Mouse (Mus musculus) adrenal gland (tissue): Measurements from ENCODE around the gene Rasgef1b.

Experiments used
- intact Hi-C: fragments of 180-260 bp; cut with DNase I; formaldehyde crosslinking; loops from one replicate; pipeline ENCODE4 v1.15.1; 2025

Gene Rasgef1b

DNA sequence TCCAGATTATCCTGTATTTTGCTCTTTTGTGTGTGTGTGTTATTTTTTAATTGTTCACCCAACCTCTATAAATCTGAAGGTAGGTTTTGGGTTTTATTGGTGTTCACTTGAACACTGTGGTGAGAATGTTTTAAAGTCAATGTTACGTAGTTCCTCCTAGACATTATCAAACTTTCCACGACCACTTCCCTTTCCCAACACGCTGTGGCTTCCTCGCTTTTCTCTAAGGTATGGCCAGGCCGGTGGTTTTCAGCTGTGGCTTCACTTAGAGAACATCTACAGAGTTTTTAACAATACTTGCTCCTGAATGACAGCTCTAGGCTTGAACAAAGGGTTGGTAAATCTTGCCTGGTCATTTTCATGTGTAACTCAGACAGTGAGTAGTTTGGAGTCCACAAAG is 461.5 kb downstream of the Rasgef1b start:
- intact Hi-C loops, result no loop called here

DNA sequence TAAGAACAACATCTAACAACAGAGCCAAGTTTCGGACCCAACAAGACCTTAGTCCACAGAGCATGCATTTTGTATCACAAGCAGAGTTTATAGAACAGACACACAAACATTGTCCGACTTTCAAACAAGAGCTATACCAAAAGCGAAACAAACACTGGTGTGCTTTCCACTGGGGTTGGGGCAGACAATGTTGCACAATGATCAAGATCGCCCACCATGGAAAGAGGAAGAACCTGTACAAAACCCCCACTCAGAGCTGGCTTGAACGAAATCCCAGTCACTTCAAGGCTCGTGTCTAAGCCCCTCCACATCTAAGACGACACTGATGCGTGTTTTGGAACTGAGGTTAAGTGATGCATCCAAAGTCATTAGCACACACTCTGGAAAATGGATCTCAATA is 462.6 kb downstream of the Rasgef1b start:
- intact Hi-C loops, result no loop called here

DNA sequence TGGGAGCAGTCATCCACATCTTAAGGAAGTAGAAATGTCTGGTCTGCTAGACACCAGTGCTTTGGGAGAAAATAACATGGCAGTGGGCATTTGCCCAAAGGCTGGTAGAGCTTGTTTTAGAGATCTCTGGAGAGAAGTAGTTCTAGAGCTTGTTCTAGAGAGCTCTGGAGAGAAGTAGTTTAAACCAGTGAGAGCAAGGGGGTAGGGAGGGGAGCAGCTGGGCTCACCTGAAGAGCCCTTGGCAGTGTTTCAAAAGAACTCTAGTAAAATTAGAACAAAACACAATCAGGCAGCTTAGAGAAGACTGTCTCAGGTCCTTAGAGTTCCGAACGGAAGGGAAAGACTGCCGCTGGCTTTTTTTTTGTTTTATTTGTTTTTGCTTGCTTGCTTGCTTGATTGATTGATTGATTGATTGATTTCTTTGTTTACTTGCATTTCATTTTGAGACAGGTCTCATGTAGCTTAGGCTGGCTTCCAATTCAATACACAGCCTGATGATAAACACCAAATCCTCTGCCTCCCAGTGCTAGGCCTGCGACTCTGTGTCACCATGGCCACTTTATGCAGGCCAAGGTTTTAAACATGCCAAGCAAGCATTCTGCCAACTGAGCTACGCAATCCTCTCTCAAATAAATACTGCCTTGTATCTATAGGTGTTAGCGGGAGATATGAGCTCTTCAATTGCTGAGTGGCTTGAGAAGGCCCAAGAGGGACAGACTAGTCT is 466.5 kb downstream of the Rasgef1b start:
- intact Hi-C loops, result no loop called here

DNA sequence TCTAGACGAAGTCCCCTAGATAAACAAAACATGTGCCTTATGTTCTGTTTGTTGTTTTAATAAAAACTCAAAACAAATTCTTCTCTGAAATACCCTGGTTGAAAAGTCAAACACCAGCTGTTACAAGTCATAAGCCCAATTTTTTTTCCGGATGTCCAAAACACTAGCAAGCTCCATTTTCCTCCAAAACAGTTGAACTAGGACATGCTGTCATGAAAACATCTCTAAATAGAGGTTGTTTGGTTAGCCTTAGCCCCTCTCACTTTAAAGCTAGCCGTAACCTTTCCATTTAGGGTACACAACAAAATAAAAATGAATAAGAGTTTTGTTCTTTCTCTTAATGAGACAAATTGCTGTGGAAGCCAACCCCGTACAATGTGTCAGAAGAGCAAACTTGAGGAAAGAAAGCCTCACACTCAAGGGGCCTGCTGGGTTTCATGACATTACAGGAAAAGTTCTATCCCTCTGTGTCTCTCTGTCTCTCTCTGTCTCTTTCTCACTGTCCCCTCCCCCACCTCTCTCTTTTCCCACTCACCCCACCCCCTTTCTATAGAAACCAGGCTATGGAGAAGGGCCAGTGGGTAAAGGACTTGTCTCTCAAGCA is 467.6 kb downstream of the Rasgef1b start:
- intact Hi-C loops, result no loop called here

DNA sequence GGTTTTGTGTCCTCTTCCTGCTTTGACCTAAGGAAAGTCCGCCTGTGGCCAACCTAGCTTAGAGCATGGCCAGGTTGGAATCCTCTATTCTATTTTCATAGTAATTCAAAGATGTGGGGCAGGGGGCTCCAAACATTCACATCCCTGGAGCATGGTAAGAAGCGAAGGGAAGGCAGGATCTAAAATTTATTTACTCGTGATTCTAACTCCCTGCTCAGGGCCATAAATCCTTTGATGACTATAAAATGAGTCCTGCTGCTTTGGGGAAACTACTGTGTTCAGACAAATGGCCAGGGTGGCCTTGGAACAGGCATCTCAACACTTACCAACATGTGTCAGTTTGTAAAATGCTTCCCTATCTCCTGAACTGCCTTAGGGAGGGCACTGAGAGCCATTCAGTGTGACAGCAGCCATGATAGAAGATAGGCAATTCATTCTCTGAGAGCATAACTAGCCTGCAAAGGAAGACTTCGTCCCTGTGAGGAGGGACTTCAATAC is 470.8 kb downstream of the Rasgef1b start:
- intact Hi-C loops, result no loop called here

DNA sequence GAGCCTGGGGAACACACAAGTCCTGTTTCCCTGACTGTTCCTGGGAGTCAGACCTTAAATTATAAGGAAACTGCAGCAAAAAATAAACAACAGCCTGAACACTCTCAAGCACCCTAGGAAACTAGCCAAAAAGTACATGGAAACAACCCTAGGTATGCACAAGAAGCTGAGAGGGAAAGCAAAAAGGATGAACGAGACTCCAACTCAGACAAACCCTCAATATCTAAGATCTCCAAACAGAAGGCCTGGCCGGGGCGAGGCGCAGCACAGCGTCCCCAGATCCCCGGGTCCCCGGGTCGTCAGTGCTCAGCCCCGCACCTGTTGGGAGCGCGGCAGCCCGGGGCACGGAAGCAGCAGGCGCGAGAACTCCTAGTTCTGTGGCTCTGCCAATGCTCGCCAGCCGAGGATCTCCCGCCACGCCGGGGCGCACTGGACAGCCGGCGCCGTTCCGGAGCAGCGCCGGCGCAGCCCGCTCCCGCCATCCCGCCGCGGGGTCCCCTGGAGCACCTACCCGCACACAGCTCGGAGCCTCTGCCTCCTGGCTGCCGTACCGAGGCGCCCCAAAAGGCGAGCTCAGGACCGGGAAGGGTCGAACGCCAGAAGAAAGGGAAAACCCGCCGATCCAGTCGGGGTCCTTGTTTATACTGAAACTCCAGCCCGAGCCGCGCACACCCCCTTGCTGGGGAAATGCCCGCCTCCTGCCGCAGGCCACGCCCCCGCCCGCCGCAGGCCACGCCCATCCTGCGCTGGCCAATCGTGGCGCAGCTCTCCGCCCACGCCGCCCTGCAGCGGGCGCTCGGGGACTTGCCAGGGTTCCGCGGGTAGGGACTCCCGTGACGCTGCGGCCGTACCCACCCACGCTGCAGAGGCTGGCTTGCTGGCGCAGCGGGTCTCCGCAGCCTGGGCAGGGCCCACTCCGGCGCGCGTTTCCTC is 476.4 kb downstream of the Rasgef1b start:
- intact Hi-C loops, result loop anchor here (2.0 to 5.0 kb wide), 2 partner anchors 75 to 132 kb away; no protein-coding TSS in a partner anchor

DNA sequence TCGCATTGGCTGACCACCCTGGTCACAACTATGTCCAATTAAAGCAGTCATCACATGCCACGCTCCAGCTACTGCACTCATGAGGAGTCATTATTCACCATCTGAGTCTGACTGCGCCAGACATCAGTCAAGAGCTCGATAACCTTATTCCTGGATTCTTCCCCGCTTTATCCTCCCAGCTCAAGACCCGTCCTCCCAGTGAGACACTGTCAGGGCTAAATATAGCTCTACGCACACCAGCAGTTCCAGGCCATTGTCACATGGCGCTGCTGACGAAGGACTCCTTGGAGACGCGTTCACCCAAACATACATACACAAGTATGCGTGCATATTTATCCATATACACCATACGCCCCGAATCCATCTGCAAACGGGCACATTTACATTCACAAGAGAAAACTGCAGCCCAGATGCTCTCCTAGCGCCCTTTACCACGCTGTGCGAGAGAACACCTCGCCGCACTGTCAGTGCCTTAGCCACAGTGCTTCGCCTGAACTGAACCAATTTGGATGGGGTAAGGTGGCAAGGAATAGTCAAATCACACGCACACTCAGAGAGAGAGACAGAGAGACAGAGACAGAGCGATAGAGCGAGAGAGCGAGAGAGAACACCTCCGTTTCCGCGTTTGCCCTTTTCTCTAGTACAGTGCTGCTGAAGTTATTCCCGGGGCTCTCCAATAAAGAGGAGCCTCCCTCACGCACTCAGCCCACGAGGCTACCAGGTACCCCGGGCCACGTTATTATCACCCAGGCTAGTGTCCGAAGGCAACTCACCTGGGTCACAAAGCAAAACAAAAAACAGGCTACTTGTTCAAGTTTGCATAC is 477.3 kb downstream of the Rasgef1b start:
- intact Hi-C loops, result loop anchor here (2.0 to 5.0 kb wide), 2 partner anchors 76 to 133 kb away; no protein-coding TSS in a partner anchor

DNA sequence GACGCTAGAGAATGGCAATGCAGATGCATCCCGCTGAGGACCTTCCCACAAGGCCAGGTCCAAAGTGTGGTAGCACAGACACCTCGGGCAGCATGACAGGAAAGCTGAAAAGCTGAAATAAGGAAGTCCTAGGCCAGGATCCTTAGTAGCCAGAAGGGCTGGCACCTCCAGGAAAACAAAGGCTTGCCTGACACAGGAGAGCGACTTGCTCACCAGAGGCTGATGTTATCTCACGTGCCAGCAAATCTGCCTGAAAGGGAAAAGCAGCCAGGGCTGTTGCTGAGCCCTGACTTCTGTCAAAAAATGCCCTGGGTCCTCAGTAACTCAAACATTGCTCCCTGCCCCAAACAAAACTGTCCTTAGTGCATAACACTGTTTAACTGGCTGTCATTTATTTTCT is 478.0 kb downstream of the Rasgef1b start:
- intact Hi-C loops, result loop anchor here (5.0 kb wide), 1 partner anchor 76 kb away; no protein-coding TSS in a partner anchor

DNA sequence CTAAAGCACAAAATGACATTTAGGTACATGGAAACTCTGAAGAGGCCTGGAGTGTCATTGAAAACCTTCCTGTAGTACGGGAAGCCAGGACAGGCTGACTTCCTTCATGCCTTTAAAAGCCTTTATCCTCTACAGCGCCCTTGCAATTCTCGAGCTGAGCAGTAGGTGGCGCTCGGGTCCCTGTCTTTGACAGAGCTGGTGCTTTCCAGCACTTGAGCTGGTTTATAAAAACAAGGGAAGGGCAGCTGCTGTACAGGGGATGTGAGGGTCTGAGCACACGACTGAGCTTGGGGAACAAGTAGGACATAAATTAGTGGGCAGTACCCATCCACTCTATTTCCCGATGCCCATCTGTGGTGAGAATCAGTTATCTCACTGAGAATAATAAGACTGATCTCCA is 480.4 kb downstream of the Rasgef1b start:
- intact Hi-C loops, result loop anchor here (2.0 to 5.0 kb wide), 2 partner anchors 46 to 330 kb away; no protein-coding TSS in a partner anchor

DNA sequence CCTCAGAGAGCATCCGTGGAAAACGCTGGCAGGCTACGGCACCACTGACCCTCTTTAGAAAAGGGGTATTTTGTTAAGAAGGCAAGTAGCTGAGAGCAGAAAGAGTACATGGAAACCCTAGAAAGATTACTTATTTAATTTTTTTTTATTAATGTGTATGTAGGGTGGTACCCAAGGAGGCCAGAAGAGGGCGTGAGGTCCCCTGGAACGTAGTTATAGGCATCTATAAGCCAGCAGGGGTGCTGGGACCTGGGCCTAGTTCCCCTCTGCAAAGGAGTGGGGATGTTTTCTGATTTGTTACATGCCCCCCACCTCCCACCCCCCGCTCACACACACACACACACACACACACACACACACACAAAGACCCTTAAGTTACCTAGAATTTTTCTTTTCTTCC is 480.9 kb downstream of the Rasgef1b start:
- intact Hi-C loops, result loop anchor here (2.0 to 5.0 kb wide), 2 partner anchors 46 to 331 kb away; no protein-coding TSS in a partner anchor

DNA sequence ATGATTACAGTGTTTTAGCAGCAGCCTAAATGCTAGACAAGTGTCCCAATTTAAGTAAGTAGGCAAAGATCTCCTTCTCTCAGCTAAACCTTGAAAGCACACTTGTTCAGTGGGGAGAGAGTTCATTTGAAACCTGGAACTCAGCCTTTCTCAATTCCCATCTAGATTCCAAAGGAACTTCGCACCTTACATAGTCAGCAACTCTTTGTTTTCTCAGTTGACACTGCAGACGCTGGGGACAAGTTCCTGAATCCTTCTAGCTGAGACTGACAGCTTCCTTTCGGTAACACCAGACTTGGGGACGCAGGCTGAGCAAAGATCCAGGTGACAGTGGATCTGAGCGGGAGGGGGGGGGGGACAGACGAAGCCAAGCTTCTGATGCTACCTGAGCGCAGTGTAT is 481.4 kb downstream of the Rasgef1b start:
- intact Hi-C loops, result loop anchor here (5.0 kb wide), 1 partner anchor 45 kb away; no protein-coding TSS in a partner anchor

DNA sequence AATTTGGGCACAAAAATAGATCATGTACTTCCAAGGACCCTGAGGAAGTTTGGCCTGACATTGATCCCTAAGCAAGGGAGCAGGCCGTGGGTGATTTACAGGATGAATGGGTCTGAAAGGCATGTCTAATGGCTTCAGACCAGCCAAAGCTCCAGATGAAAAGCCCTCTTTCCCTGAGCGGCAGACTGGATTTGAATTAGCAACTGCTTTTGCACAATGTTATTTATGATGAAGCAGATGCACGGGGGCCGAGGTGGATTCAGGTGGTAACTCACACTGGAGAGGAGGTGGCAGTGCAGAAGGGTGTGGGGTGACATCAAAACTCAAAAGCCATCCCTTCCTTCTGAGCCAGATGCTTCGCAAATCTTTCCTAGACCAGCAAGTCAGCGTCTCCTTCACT is 481.9 kb downstream of the Rasgef1b start:
- intact Hi-C loops, result loop anchor here (5.0 kb wide), 1 partner anchor 45 kb away; no protein-coding TSS in a partner anchor

DNA sequence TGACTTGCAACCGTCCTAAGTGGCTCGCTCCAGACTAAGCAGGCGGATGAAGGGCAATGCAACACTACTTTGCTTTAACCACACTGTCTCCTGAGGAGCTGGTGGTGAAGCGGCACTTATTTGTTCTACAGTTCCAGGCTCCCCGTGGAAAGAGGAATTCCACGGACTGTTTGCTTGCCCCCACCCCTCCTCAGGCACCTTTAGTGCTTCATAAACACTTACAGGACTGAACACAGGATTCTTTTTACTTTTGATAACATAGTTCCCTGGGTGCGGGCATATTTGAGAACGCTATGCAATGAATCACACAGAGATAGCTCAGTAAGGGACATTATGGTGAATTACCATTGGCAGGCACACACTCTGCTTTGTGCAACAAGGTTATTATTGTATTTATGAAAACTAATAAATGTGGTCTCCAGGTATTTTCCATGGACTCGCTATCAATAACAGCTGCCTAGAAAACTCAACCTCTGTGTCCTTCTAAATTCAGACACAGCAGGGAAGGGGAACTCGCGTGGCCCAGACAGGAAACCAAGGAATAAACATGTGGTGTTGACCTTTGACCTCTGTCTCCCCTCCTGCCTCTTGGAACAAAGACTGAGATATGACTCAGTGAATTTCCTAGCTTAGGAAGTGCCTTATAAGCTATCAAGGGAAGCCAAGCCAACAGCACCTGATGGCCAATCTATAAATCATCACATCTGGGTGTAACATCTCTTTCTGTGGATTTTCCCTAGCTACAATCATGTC is 486.7 kb downstream of the Rasgef1b start:
- intact Hi-C loops, result no loop called here

DNA sequence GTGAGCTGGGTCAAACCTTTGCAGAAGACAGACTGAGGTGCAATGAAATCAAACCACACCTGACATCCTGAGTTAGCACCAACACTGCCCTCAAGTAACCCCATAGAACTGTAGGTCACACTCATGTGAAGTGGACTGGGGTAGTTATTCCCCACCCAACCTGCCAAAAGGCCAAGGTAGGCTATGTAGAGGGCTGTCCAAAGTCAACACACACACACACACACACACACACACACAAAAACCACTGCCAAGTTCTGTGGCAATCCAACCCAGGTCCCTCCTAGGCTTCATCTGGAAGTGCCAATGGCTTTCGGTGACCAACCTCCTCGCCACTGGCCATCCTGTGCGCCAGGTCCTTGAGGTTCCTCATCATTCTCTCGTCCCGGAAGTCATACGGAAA is 488.4 kb downstream of the Rasgef1b start:
- intact Hi-C loops, result no loop called here

DNA sequence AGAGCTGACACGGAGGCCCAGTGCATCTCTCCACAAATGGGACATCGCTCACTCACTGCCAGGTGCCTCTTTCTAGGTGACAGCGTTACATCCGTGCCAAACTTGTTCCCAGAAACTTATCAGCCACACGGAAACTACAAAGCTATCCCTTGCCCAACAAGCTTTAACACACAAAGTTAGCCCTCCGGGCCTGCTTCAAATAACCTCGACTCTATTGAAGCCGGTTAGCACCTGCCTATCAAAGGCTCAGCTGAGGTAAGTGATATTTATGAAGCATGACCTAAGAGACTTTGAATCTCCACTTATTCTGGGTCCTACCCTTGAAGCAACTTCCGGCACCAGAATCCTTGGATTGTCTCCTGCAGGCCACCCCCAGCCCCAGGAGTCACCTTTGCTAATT is 489.2 kb downstream of the Rasgef1b start:
- intact Hi-C loops, result no loop called here

DNA sequence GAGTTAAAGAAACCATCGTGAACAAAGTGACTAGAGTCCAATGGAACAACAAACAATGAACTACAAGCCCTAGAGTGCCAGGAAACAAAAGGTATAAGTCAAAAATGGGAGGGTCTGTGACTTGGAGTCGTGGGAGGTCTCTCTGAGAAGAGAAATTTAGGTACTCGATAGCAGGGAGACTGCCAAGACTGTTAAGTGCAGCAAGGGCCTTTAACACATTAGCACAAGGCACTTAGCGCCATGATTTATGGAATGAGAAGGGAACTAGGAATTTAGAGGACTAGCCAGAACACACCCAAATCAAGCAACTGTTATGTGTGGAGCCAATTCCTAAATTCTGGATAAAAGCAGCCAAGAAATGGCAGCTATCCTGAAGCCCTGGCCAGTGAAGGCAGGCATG is 490.7 kb downstream of the Rasgef1b start:
- intact Hi-C loops, result no loop called here

DNA sequence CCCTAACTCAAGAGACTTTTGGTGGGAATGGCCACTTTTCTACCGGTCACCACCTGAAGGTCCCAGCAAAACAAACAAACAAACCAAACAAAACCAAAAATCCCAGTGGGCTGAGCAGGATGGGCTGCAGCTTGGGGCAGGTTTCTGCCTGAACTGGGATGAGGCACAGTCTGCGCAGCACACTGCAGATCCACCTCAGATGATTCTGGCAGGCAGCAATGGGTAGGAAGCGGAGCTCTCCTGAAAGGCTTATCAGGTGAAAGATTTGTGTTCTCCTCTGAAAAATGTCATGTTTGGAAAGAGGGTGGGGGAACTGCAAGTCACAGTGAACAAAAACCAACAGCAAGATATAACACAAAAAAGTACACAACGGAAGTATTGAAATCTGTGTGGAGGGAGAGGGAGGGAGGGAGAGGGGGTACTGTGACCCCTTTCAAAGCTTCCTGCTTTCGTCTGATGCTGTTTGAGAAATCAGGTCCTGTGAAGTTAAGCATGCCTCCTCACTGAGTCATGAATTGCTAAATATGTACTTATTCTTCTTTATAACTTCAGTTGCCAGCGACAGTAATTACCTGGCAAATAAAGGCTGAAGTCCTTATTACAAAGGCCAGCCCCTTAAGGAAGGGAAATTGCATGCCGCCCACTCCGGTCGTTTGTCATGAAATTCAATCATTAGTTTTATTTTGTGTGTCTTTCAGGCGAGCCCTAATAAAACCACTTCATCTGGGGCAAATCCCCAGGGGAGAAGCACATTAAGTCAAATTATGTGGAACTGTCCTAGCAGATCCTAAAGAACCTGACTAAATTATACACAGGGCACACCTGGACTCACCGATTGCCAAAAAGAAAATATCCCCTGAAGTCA is 491.7 kb downstream of the Rasgef1b start:
- intact Hi-C loops, result no loop called here

DNA sequence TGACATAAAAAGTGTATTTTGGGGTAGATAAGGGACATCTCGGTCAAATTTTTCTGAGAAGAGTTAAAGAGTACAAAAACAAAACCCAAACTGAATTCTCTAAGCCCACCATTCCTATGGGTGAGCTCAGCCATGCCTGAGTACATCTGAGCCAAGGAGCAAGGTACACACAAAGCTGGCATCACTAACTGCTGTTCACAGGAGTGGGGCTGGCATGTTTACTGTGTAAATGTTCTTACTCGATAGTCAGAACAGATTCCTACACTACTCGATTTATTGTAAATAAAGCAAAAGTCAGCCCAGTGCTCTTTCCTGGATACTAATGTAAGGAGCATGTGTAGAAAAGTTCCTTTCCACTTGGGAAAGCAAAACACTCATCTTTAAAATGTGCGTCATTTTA is 492.4 kb downstream of the Rasgef1b start:
- intact Hi-C loops, result no loop called here

DNA sequence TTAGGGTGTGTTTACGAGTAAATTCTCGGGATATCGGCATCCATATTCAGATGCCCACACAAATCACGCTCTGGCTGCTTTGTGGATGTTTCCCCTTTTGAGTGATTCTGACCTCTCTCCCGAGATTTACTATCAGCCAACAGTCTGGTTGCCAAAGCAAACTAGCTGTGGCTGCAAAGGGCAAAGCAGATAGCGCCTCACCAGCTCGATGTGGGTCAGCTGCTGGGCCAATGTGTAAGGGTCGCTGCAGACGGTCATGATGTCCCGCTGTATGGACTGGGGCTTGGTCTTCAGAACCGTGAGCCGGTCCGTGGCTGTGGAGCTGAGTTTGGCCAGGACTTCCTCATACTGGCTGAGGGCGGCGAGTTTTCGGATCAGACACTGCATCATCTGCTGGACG is 494.6 kb downstream of the Rasgef1b start:
- intact Hi-C loops, result no loop called here
